Mouse (Mus musculus) liver, postnatal 0 days (tissue): ENCODE results near the gene Ift57.

Experiments
- CTCF ChIP-seq: sonication (generic); IDR thresholded peaks from 2 replicates; pipeline ENCODE4 v1.5.1; 2016; ENCODE audit warnings: antibody characterized with exemption, low read depth
- EP300 ChIP-seq: IDR thresholded peaks from 2 replicates; pipeline ENCODE4 v1.6.1; 2016; ENCODE audit warnings: antibody characterized with exemption, low read depth, mild to moderate bottlenecking

- TF ChIP-seq CTCF (no peak), EP300 (peak; percentile 12; the same call in 1 of the 2 replicates)
Measured at GRCm38 (mm10) chr16:49772576-49772975, 73.5 kb downstream of the Ift57 start.
